Mouse (Mus musculus) central nervous system, embryonic 18 days (tissue): ENCODE measurements around the gene Vwa5a. TPM values are rescaled to one million over a fixed set of nuclear protein-coding genes. Genes with fewer than 3 reads are reported as not detected.

ENCODE experiments used
- polyA plus RNA-seq: library from polyadenylated mRNA; depleted of rRNA; stranded (reverse); fragments of >200 nt; gene quantifications from 2 replicates; pipeline ENCODE4 v1.2.3, GENCODE M21; 2012; rRNA removed

Vwa5a gene
- 4.7 and 6.2 TPM in 2 replicates for polyA plus RNA-seq

DNA sequence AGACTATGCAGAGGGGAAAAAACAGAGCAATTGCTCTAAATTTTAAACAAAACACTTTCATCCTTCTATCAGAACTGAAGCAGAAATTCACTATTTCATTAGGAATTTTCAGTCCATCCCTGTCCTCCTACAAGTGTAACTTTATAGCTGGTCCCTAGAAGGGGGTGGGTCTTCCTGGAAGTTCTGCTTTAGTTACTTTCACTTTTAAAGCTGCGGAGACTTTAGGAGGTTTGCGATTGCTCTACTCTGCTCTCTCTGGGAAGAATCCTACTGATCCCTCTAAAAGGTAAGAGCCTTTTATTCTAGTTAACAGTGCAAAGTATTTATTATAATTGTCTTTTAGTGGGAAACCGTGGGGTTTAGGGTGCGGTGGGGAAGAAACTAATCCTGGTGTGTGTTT is at the start of gene Vwa5a:
Gene Vwa5a (plus strand): TSS at position 167 of the 400 bp plus-strand sequence.

GRCm38 (mm10) chr9:38674501-38674900 is 43.6 kb upstream of the Vwa5a start, which contains the start of gene Olfr918:
TSS of gene Olfr918 (minus strand) at chr9:38674601.

DNA sequence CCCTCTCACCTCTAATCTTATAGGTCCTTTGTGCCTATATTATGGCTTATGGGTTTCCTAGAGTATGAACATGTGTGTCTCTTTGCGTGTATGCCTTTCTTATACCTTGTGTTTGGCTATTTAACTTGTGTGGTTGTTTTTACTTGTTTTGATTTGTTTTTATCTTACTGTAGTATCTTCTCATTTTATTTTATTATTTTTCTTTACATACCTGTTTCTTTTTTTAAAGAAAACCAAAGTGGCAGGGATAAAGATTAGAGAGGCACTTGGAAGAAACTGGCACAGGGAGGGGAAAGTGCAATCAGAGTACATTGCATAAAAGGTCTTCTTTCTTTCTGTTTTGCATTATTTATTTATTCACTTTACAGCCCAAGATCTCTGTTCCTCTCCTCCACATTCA is 33.9 kb downstream of the Vwa5a start, which contains the start of gene Olfr920:
Gene Olfr920 (plus strand): TSS at position 301 of the 400 bp plus-strand sequence.

GRCm38 (mm10) chr9:38772768-38773167 is 54.7 kb downstream of the Vwa5a start, which contains the start of gene Olfr921:
TSS of gene Olfr921 (plus strand) at chr9:38773068.

Other genes starting within 250 kb of the Vwa5a start
- gene Olfr905, start 247.2 kb upstream of the Vwa5a start, polyA plus RNA-seq = not detected in 2 replicates
- not detected in 2 replicates for gene Olfr906, start 231.2 kb upstream of the Vwa5a start, polyA plus RNA-seq
- not detected in 2 replicates for gene Olfr907, start 222.5 kb upstream of the Vwa5a start, polyA plus RNA-seq
- gene Olfr911-ps1, start 196.7 kb upstream of the Vwa5a start, polyA plus RNA-seq = not detected in 2 replicates
- not detected in 2 replicates for gene Olfr910, start 180.4 kb upstream of the Vwa5a start, polyA plus RNA-seq
- gene Olfr912, start 138.1 kb upstream of the Vwa5a start, polyA plus RNA-seq = not detected in 2 replicates
- not detected in 2 replicates for gene Olfr913, start 125.5 kb upstream of the Vwa5a start, polyA plus RNA-seq
- gene Olfr914, start 113.2 kb upstream of the Vwa5a start, polyA plus RNA-seq = not detected in 2 replicates
- not detected in 2 replicates for gene Olfr916, start 58.4 kb upstream of the Vwa5a start, polyA plus RNA-seq
- gene Olfr917, start 52.4 kb upstream of the Vwa5a start, polyA plus RNA-seq = not detected in 2 replicates
- gene Olfr918, start 43.7 kb upstream of the Vwa5a start, polyA plus RNA-seq = not detected in 2 replicates
- gene Olfr919, start 14.6 kb upstream of the Vwa5a start, polyA plus RNA-seq = not detected in 2 replicates
- 0.03 and 0.05 TPM in 2 replicates for gene Olfr920, start 34.0 kb downstream of the Vwa5a start, polyA plus RNA-seq
- not detected in 2 replicates for gene Olfr921, start 54.8 kb downstream of the Vwa5a start, polyA plus RNA-seq
- not detected in 2 replicates for gene Olfr922, start 96.3 kb downstream of the Vwa5a start, polyA plus RNA-seq
- gene Olfr923, start 108.3 kb downstream of the Vwa5a start, polyA plus RNA-seq = not detected in 2 replicates
- gene Olfr924, start 126.2 kb downstream of the Vwa5a start, polyA plus RNA-seq = not detected in 2 replicates
- not detected in 2 replicates for gene Olfr26, start 136.8 kb downstream of the Vwa5a start, polyA plus RNA-seq
- gene Olfr926, start 158.9 kb downstream of the Vwa5a start, polyA plus RNA-seq = not detected in 2 replicates
- gene Olfr930, start 211.5 kb downstream of the Vwa5a start, polyA plus RNA-seq = not detected in 2 replicates